Mouse (Mus musculus): ENCODE data around the gene Ctdnep1.

- no peak for TF ChIP-seq EP300 (IDR thresholded peaks at IDR 0.05; ENCODE audit: low read depth)
- TF ChIP-seq CTCF (IDR thresholded peaks at IDR 0.05; ENCODE audit: low read depth) = no peak
Observed at GRCm38 (mm10) chr11:69992932-69993331, 12.0 kb downstream of the Ctdnep1 start.

Measured in liver, postnatal 0 days (tissue).